Mouse (Mus musculus) layer of hippocampus, adult 8-10 months (tissue): ENCODE results near the gene Mgat4e. TPM values are rescaled to one million over a fixed set of nuclear protein-coding genes. Genes with fewer than 3 reads are reported as not detected.

Source experiments
- DNase-seq, 2 experiments: peaks; one replicate each; pipeline ENCODE4 v3.0.0; 2022; ENCODE audit warnings: low spot score in 2 of 2
- total RNA-seq, 4 experiments: library from RNA; stranded (reverse); gene quantifications; 2 replicates each; pipeline ENCODE4 v1.2.4; 2022

Gene Mgat4e
- total RNA-seq, result not detected

DNA sequence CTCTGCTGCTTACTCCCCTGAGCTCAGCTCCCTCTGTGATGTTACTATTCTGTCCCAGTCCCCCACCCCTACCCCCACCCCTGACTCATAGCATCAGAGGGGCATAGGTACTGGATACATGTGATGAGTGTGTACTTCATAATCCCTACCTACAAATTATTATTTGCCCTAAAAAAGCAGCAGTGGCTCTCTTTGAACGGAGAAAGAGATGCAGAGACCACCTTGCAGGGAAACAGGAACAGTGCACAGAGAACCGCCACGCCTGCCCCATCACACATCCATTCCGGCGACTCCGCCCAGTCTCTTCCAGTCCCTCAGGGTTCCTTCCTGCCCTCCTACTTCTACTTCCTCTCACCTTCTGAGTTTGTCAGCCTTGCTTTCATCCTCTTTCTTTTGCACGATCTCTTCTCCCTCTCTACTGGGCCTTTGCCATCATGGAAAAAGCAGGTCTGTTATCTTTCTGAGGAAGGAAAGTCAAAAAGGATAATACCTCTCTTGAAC lies at the start of gene Mgat4e:
Gene Mgat4e, minus strand, starts transcription at position 51 of the 501 bp plus-strand sequence.
- no peak for DNase-seq

DNA sequence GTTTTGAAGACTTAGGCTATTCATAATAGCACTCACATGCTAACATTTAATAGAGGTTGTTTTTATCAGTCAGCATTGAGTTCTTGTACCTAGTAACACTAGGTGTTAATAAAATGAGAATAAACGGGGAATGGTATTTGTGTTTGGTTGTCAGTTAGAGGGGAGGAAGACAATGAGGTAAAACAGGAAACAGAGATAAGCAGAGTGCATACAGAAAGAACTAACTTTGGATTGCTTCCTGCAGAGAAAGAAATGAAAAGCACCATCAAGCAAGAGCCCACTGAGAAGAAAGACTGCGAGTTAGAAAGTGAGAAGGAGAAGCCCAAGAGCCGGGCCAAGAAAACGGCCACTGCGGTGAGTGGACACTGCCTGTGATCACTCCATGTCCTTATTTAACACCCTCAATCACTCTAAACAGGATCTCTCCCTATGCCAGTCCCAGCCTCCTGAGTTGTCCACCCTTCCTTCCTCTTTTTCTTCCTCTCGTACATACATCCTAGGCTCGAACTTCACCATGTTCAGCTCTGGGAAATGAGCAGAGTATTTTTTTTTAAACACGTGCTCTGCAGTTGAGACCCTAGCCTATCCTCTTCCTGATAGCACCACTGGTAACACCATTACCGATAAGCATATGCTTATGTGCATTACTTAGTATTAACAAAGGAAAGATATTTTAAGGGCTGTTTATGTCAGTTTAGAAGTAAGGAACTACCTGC lies 48.0 kb upstream of the Mgat4e start:
- DNase-seq, result no peak

DNA sequence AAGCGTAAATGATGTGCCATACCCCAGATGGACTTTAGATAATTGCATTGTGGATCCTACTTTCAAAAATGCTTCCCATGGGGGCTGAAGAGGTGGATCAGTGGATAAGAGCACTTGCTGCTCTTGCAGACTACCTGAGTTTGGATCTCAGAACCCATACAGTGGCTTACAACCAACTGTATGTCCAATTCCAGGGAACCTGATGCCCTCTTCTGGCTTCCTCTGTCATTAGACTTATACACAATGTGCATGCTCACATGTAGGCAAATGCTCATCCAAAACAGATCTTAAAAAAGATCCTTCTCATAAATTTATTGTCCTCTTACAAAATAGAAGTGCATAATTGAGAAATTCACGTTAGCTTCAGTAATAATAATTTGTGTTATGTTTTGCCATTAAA lies 42.3 kb upstream of the Mgat4e start:
- DNase-seq, result no peak

DNA sequence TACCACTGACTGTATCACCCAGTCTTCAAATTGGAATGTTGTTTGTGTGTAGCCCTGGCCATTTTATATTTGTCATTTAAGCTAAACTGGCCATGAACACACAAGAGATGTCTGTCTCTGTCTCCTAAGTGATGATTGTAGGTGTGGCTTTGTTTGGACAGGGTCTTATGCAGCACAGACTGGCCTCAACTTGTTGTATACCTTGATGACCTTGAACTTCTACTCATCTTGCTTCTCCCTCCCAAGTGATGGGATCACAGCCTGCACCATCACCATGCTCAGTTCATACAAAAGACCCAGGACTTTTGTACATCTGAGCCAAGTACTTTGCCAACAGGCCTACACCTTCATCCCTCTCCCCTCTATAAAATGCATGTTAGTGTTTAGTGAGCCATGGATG lies 40.2 kb upstream of the Mgat4e start:
- no peak for DNase-seq

DNA sequence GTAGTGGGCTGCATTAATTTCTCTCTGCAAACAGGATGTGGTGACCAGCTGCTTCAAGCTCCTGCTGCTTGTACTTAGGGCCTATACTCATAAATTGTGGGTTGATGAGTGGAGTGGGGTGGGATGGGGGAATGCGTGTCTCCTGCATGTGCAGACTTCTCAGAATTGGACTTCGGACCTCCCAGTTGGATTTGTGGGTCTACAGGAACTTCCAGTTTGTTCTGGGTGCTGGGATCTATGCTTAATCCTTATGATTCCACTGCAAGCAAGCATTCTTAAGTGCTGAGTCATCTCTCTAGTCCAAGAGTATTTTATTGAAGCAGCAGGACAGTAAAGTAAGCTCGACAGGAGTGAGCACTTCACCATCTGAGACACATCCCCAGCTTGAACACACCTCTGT lies 34.1 kb upstream of the Mgat4e start:
- no peak for DNase-seq

DNA sequence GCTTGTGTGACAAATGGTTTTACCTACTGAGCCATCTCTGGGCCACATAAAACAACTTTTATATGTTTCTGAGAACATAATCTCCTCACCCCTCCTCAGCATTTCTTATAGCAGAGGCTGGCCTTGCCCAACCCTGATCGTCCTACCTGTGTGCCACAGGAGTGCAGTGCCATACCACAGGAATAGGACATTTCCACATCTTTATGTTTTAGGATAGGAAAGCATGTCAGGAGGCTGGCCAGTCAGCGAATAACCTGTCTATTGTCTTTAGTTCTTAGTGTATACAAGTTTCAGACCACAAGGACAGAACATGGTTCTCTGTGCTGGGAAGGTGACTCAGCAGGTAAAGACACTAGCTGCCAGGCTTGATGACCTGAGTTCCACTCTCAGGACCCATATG lies 31.3 kb upstream of the Mgat4e start:
- DNase-seq, result no peak

DNA sequence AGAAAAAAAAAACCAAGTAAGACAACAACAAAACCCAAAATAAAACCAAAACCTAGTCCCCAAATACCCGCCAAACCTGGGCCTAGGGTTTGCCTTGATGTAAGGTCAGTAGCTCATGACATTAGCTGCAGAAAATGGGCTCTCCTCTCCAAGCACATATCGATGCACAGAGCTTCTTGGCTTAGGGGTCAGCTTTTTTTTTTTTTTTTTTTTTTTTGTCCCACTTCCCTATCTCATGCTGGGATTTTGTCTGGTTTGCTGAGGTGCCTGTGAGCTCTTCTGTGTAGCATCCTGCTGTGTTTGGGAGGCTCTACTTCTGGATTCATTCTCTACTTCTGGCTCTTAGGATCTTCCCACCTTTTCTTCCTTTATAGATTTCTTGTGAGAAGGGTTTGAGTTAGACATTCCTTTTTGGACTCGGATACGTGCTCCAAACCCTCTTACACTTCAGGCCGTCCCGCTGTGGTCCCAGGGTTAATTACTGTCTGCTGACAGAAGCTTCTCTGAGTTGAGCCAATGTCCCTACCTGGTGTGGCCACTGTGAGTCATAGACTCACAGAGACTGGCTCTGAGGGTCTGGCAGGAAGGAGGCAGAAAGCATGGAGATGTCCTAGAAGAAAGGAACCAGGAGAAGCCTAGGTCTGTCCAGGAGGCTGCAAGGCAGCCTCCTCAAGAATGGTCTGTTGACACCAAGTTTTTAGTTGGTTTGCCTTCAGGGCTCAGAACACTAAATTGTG lies 28.1 kb upstream of the Mgat4e start:
- no peak for DNase-seq

DNA sequence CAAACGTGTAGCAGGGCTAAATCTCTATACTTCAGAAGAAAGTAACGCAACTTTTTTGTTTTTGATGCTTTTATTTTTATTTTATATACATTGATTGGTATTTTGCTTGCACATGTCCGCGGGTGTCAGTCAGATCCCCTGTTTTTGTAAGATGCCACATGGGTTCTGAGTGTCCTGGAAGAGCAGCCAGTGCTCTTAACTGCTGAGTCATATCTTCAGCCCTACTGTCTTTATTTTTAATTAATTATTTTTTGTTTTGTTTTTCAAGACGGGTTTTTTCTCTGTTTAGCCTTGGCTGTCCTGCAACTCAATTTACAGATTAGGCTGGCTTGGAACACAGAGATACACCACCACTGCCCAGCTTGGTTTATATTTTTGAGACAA lies 24.4 kb upstream of the Mgat4e start:
- DNase-seq, result no peak

DNA sequence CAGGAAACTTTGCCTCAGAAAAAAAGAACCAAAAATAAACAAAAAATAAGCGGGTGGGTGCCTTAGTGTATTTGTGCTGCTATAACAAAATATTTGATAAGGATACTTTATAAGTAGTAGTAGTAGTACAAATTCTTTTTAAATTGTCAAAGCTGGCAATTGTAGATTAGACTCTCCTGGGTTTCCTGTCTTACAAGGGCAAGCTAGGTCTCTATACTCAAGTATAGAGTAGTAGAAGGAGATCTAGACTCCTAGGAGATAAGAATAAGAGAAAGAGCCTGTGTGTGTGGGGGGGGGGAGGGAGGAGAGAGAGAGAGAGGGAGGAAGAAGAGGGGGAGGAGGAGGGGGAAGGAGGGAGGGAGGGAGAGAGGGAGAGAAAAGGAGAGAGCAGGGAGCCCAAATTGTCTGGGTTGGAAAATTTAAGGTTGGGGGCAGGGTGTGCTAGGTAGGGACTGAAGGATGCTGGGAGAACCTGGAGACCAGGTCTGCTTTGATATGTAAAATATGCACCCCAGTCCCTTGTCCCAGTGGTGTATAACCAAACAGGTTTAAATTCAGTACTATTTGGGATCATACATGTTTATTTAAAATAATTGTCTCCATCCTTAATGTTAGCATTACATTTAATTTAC lies 23.9 kb upstream of the Mgat4e start:
- no peak for DNase-seq

DNA sequence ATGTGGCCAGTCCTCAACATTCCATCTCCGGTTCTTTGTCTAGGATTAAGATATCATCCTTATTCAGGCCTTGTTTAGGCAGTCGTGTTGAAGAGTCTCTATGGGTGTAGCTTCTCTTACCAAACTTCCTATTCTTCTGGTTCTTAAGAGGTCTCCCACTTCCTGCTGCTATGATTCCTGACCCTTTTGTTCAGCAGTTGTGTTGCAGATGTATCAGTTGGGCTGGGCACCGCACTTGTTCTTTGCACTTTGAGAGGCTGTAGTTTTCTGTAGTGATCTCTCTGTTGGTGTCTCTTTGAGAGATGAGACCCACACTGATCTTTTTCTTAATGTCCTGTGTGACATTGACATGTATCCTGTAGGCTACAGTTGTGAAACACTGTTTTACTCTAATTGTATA lies 21.1 kb upstream of the Mgat4e start:
- no peak for DNase-seq

DNA sequence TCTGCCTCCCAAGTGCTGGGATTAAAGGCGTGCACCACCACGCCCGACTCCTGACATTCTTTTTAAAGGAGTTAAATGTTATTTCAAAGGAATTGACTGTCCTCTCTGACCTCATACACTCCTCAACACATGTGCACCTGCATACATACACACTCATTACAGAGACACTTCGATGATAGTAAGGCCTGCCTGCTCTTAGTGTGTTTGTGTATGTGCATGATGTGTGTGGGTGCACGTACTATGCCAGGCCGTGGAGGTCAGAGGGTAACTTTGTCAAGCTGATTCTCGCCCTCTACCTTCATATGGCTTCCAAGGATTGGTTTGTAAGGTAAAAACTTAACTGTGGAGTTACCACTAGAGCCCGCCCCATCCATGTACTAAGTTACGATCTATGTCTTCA lies 20.7 kb upstream of the Mgat4e start:
- no peak for DNase-seq

DNA sequence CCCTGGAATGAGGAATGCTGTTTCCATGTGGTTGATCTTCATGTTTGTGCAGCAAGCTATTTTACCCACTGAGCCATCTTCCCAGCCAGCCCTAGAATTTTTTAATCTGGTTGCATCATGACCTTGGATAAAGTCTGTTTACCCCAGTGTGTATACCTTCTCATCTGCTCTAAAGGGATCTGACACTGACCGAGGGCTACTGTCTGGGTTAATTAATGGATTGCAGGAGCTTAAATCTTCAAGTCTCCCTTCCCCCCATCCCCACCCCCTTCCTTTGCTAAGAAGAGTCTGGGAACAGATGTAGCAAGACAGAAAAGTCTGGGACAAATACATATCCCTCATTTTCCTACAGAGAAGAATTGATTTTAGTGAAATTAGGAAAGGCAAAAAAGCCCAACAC lies 18.0 kb upstream of the Mgat4e start:
- DNase-seq, result no peak

DNA sequence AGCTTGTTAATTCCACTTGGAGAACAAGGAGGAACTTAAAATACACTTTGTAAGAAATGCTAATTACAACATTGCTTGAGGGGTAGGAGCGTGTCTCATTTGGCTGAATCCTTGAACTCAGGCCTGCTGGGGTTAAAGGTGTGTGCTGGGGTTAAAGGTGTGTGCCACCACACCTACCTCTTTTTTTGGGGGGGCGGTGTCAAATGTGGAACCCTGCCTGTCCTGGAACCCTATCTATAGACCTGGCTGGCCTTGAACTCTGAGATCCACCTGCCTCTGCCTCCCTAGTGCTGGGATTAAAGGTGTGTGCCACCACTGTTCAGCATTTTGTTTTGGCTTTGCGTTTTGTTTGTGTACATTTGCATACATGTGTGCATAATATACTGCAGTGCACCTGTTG lies 14.2 kb upstream of the Mgat4e start:
- no peak for DNase-seq

DNA sequence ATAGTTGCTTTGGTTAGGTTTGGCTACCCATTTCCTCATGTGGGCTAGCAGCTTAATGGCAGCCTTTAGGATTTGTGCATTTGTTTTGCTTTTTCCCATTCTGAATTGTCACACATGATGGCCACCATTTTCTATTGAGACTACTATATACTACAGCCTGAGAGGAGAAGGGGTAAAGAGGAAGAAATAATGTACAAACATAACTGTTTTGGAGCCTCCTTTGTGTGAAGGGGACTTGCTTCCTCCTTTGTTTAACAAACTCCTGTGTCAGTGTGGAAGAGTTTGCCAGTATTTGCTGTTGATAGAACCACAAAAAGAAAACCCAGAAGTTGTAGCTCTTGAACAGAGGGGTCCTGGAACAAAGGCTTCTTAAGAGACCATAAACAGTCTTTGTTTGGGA lies 13.0 kb upstream of the Mgat4e start:
- no peak for DNase-seq

DNA sequence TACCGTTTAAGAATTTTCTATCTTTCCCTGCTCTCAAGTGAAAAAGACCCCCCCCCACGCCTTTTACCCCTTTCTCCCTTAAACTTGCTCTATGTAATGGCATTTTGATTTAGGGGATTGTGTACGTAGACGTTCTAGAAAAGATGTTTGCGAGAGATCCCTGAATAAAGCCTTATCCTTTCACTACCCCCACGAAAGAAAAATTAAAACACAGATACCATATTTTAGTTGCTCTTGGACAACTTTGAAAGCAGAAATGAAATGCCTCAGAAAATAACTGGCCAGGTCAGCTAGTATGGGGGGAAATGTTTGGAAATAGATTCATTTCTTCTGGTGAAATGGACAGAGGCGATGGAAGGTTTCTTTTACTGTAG lies 12.3 kb upstream of the Mgat4e start:
- no peak for DNase-seq

DNA sequence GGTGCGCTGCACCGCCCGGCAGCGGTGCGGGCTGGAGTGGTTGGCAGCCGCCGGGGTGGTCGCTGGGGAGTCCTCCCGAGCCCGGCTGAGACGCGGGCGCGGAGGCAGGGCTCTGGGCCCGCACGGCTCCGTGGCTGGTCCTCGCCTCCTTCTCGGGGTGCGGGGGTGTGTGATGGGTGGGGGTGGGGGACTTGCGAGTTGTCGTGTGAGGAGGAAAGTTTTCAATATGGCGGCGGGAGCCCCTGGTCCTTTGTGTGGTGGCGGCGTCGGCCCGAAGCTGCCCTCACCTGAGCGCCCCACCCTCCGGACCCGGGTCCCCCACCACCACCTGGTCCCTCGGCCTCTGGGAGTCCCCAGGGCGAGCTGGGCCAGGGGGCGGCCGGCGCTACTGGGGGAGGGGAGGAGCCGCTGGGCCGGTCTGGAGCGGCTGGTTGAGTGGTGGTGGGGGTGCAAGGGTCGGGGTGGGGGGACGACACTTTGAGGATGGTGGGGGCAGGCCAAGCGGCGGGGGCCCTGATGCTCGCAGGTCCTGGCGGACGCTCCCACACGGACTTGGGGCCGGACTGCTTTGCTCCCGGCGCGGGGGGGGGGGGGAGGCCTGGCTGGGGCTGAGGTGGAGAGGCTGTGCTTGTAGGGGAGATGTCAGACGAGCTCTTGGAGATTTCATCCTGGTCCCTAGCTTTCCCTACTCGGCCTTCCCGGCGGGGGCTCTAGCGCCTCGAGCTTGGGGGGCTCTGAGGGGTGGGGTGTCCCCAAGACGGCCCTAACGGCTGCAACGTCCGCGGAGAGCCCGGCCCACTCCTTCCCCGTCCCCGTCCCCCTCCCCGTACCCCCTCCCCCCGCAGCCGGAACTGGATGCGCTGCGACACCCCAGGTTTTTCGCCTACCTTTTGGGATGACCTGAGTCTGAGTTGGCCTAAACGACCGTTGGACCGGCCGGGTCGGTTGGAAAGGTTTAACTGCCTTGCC lies 11.6 kb upstream of the Mgat4e start:
- peak; percentile 13 to 17 for DNase-seq

DNA sequence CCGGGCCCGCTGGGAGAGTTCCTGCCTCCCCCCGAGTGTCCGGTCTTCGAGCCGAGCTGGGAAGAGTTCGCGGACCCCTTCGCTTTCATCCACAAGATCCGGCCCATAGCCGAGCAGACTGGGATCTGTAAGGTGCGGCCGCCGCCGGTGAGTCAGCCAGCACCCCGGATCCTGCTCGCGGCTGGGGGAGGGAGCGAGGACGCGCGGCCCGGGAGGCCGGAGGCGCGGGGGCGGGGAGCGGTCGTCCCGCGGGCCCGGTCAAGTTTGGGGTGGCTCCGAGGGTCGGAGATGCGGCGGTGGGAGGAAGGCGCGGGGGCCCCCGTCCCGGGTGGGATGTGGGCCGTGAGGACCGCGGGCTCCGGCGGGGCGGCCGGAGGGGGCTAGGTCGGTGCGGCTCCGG lies 10.9 kb upstream of the Mgat4e start:
- peak in 1 of 2 experiments; percentile 15 for DNase-seq

DNA sequence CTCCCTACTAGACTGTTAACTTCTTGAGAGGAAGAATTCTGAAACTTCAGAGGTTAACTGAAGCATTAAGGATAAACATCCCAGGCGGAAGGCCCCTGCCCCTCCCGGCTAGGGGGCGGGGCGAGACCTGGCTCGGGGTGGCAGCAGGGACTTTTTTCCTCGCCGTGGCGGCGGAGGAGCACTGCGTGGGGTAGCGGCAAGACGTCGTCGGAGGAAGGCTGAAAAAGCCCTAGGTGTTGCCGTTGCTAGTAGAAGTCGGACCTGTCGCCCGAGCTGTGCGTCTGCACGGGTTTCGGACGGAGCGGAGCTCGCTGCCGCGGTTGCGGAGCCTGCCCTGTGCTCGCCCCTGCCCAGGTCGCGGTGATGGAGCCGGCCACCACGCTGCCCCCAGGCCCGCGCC lies 10.5 kb upstream of the Mgat4e start, which contains the start of gene Kdm5b:
Gene Kdm5b, plus strand, starts transcription at position 196 of the 400 bp plus-strand sequence.
- DNase-seq, result peak; percentile 68 to 86

DNA sequence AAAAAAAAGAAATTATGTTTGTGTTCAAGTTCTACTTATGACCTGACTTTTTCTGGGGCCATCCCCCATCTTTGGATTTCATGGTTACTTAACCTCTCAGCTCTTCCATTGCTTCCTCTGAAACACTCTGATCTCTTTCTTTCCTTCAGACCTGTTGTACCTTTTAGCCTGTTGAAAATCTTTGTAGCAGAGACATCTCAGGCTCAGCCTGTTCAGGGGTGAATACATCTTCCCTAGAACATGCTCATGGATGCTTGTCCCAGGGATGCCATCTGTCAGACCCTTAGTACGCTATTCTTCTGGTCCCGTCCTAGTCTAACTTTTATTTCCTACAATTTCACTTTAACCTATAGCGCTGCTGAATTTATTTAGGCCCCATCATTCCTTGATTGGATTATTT lies 9.7 kb upstream of the Mgat4e start:
- DNase-seq, result no peak

DNA sequence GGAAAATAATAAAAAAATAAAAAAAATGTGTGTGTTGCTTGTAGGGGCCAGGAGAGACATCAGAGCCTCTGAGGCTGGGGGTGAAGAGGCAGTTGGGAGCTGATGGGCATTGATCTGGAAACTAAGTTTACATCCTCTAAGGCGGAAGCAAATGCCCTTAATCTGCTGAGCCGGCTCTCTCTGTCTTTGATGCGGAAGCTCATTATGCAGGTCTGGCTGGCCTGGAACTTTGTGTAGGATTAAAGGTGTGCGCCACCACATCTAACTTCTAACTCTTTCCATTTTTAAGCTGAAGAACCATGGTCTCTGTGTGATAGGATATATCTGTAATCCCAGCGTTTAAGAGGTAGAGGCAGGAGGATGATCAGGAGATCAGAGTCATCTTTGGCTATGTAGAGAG lies 9.0 kb upstream of the Mgat4e start:
- DNase-seq, result no peak

DNA sequence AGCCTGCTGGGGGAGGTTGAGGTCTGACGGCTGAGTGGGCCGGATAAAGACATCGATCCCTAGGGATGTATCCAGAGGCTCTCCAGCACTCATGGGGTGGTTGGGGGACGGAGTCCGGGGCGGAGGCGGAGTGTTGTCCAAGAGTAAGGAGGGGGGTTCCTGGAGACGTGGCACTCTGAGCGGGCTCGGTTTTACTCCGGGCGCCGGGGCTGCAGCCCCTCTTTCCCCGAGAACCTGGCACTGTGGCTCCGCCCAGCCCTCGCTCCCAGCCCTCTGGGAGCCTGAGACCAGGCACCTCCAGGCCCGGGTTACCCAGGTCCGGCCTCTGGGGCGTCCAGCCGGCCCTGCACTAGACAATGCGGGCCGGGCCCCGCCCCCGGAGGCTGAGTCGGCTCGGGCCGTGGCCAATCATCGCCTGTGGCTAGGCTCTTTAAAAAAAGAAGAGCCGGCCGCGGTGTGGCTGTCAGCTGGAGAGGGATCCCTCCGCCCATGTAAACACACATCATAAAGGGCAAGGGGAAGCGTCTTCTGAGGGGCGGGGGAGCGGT lies 7.3 kb upstream of the Mgat4e start:
- peak; percentile 92 to 95 for DNase-seq
